Mouse (Mus musculus) B cell, adult (primary cell): ENCODE results near the gene Ring1. TPM values are rescaled to one million over a fixed set of nuclear protein-coding genes. Genes with fewer than 3 reads are reported as not detected.

Experiments used
- total RNA-seq: library from RNA; stranded (reverse); gene quantifications from 4 replicates; pipeline ENCODE4 v1.2.4, GENCODE M21; 2023; ENCODE audit not compliant: inconsistent age

Gene Ring1
- total RNA-seq: 37.0 to 44.6 TPM (median 37.7 TPM) in 4 replicates

GRCm38 (mm10) chr17:34024317-34024821 lies at the start of gene Ring1:
Ring1 (minus strand) TSS chr17:34024680.

GRCm38 (mm10) chr17:34038878-34039561 lies 14.5 kb upstream of the Ring1 start, which contains the start of gene Col11a2:
Col11a2 (plus strand) TSS chr17:34039437.

GRCm38 (mm10) chr17:34031465-34032173 lies 7.1 kb upstream of the Ring1 start, which contains the start of the genes Slc39a7 and Rxrb:
Slc39a7 (minus strand) TSS chr17:34031682.
Rxrb (plus strand) TSS chr17:34031812.

GRCm38 (mm10) chr17:34027656-34028223 lies 3.3 kb upstream of the Ring1 start, which contains the start of gene H2-Ke6:
H2-Ke6 (minus strand) TSS chr17:34028060.

GRCm38 (mm10) chr17:34000150-34000537 lies 24.3 kb downstream of the Ring1 start, which contains the start of gene H2-K1:
H2-K1 (minus strand) TSS chr17:34000347.

Other genes starting within 250 kb of the Ring1 start
- 0.24 to 1.2 TPM (median 0.64 TPM) in 4 replicates for gene Angptl4, start 242.8 kb downstream of the Ring1 start, total RNA-seq
- gene Kank3, start 214.2 kb downstream of the Ring1 start, total RNA-seq: 1.9 to 3.7 TPM (median 2.4 TPM) in 4 replicates
- gene Rps28, start 200.1 kb downstream of the Ring1 start, total RNA-seq: 3,373 to 3,666 TPM (median 3,453 TPM) in 4 replicates
- 144 to 160 TPM (median 152 TPM) in 4 replicates for gene Ndufa7, start 200.1 kb downstream of the Ring1 start, total RNA-seq
- 6.1 to 11.2 TPM (median 7.1 TPM) in 4 replicates for gene Cd320, start 181.6 kb downstream of the Ring1 start, total RNA-seq
- gene Gm7029, start 150.8 kb downstream of the Ring1 start, total RNA-seq: not detected in 4 replicates
- gene Kifc1, start 134.0 kb downstream of the Ring1 start, total RNA-seq: 3.7 to 6.1 TPM (median 5.8 TPM) in 4 replicates
- 0.90 to 0.93 TPM in 2 of 4 replicates, not detected in the others for gene Platr17, start 119.5 kb downstream of the Ring1 start, total RNA-seq
- 43.5 to 64.5 TPM (median 57.8 TPM) in 4 replicates for gene Daxx, start 115.3 kb downstream of the Ring1 start, total RNA-seq
- gene Tapbp, start 108.8 kb downstream of the Ring1 start, total RNA-seq: 459 to 514 TPM (median 471 TPM) in 4 replicates
- gene Zbtb22, start 108.8 kb downstream of the Ring1 start, total RNA-seq: 34.8 to 43.8 TPM (median 42.1 TPM) in 4 replicates
- 181 to 200 TPM (median 191 TPM) in 4 replicates for gene Rgl2, start 95.1 kb downstream of the Ring1 start, total RNA-seq
- 48.8 to 71.2 TPM (median 65.7 TPM) in 4 replicates for gene Pfdn6, start 84.3 kb downstream of the Ring1 start, total RNA-seq
- gene Wdr46, start 84.0 kb downstream of the Ring1 start, total RNA-seq: 37.2 to 41.1 TPM (median 38.8 TPM) in 4 replicates
- gene B3galt4, start 73.2 kb downstream of the Ring1 start, total RNA-seq: 4.6 to 6.3 TPM (median 6.0 TPM) in 4 replicates
- gene Vps52, start 68.9 kb downstream of the Ring1 start, total RNA-seq: 84.3 to 90.2 TPM (median 84.9 TPM) in 4 replicates
- gene Rps18, start 68.7 kb downstream of the Ring1 start, total RNA-seq: 1,477 to 1,581 TPM (median 1,522 TPM) in 4 replicates
- gene H2-K1, start 24.3 kb downstream of the Ring1 start, total RNA-seq: 2,828 to 3,180 TPM (median 3,118 TPM) in 4 replicates
- gene H2-Ke6, start 3.4 kb upstream of the Ring1 start, total RNA-seq: 116 to 159 TPM (median 139 TPM) in 4 replicates
- gene Slc39a7, start 7.0 kb upstream of the Ring1 start, total RNA-seq: 76.7 to 88.4 TPM (median 86.4 TPM) in 4 replicates
- 108 to 117 TPM (median 111 TPM) in 4 replicates for gene Rxrb, start 7.1 kb upstream of the Ring1 start, total RNA-seq
- 5.6 to 8.4 TPM (median 6.7 TPM) in 4 replicates for gene Col11a2, start 14.8 kb upstream of the Ring1 start, total RNA-seq
- gene H2-Oa, start 67.7 kb upstream of the Ring1 start, total RNA-seq: 197 to 229 TPM (median 217 TPM) in 4 replicates
- gene H2-DMa, start 94.9 kb upstream of the Ring1 start, total RNA-seq: 618 to 656 TPM (median 649 TPM) in 4 replicates
- gene Brd2, start 98.0 kb upstream of the Ring1 start, total RNA-seq: 428 to 472 TPM (median 457 TPM) in 4 replicates
- 1,549 to 1,567 TPM (median 1,559 TPM) in 4 replicates for gene H2-DMb2, start 118.6 kb upstream of the Ring1 start, total RNA-seq
- gene H2-DMb1, start 128.4 kb upstream of the Ring1 start, total RNA-seq: 652 to 777 TPM (median 691 TPM) in 4 replicates
- gene Tap1, start 162.9 kb upstream of the Ring1 start, total RNA-seq: 129 to 155 TPM (median 147 TPM) in 4 replicates
- 88.5 to 134 TPM (median 102 TPM) in 4 replicates for gene Psmb9, start 163.1 kb upstream of the Ring1 start, total RNA-seq
- gene Psmb8, start 173.0 kb upstream of the Ring1 start, total RNA-seq: 204 to 264 TPM (median 236 TPM) in 4 replicates
- 121 to 132 TPM (median 126 TPM) in 4 replicates for gene Tap2, start 178.8 kb upstream of the Ring1 start, total RNA-seq
- 966 to 1,062 TPM (median 1,033 TPM) in 4 replicates for gene H2-Ob, start 214.2 kb upstream of the Ring1 start, total RNA-seq
- 5,415 to 5,641 TPM (median 5,533 TPM) in 4 replicates for gene H2-Ab1, start 233.0 kb upstream of the Ring1 start, total RNA-seq